Mouse (Mus musculus): ENCODE measurements around the gene Mmaa.

Mmaa gene

GRCm38 (mm10) chr8:79286424-79286823 is 8.3 kb downstream of the Mmaa start:
- DNase-seq, result no peak

- no peak for DNase-seq
These were observed 10.1 kb downstream of the Mmaa start for GRCm38 (mm10) chr8:79284626-79285025.

GRCm38 (mm10) chr8:79281376-79281890 is 13.3 kb downstream of the Mmaa start:
- no peak for DNase-seq

- DNase-seq, result no peak
These were observed 17.4 kb downstream of the Mmaa start for GRCm38 (mm10) chr8:79277264-79277870.

GRCm38 (mm10) chr8:79274940-79275339 is 19.8 kb downstream of the Mmaa start:
- DNase-seq, result no peak

- DNase-seq, result no peak
These were observed 21.0 kb downstream of the Mmaa start for GRCm38 (mm10) chr8:79273776-79274175.

GRCm38 (mm10) chr8:79272676-79273075 is 22.1 kb downstream of the Mmaa start:
- DNase-seq, result no peak

GRCm38 (mm10) chr8:79268921-79269320 is 25.8 kb downstream of the Mmaa start:
- no peak for DNase-seq

- no peak for DNase-seq
These were observed 32.8 kb downstream of the Mmaa start for GRCm38 (mm10) chr8:79261920-79262319.

- DNase-seq, result no peak
These were observed 38.5 kb downstream of the Mmaa start for GRCm38 (mm10) chr8:79256076-79256705.

- no peak for DNase-seq
These were observed 41.0 kb downstream of the Mmaa start for GRCm38 (mm10) chr8:79253742-79254141.

- DNase-seq, result no peak
These were observed 46.3 kb downstream of the Mmaa start, which contains the start of gene 1700011L22Rik for GRCm38 (mm10) chr8:79248470-79248869. TSS of gene 1700011L22Rik (minus strand) at chr8:79248570.

GRCm38 (mm10) chr8:79243422-79243821 is 51.3 kb downstream of the Mmaa start:
- no peak for DNase-seq

- DNase-seq, result no peak
These were observed 54.7 kb downstream of the Mmaa start for GRCm38 (mm10) chr8:79239996-79240395.

- DNase-seq, result no peak
These were observed 55.4 kb downstream of the Mmaa start for GRCm38 (mm10) chr8:79239320-79239719.

- DNase-seq, result no peak
These were observed 65.4 kb downstream of the Mmaa start for GRCm38 (mm10) chr8:79229266-79229888.

- no peak for DNase-seq
These were observed 66.8 kb downstream of the Mmaa start for GRCm38 (mm10) chr8:79227916-79228315.

- no peak for DNase-seq
These were observed 67.5 kb downstream of the Mmaa start for GRCm38 (mm10) chr8:79227194-79227593.

GRCm38 (mm10) chr8:79226046-79226445 is 68.7 kb downstream of the Mmaa start:
- no peak for DNase-seq

GRCm38 (mm10) chr8:79225586-79225985 is 69.2 kb downstream of the Mmaa start:
- no peak for DNase-seq

GRCm38 (mm10) chr8:79224363-79224762 is 70.4 kb downstream of the Mmaa start:
- no peak for DNase-seq

- DNase-seq, result no peak
These were observed 72.0 kb downstream of the Mmaa start for GRCm38 (mm10) chr8:79222752-79223141.

GRCm38 (mm10) chr8:79222106-79222751 is 72.5 kb downstream of the Mmaa start:
- peak; percentile 80 for DNase-seq
